Mouse (Mus musculus): ENCODE measurements around the gene Shpk.

Shpk gene

GRCm38 (mm10) chr11:73199879-73200278 lies 619 bp downstream of the Shpk start:
- DNase-seq (ENCODE audit: low spot score), result no peak

GRCm38 (mm10) chr11:73201021-73201420 lies 1.8 kb downstream of the Shpk start:
- DNase-seq (ENCODE audit: low spot score), result no peak

GRCm38 (mm10) chr11:73201597-73201996 lies 2.3 kb downstream of the Shpk start:
- DNase-seq (ENCODE audit: low spot score), result no peak

GRCm38 (mm10) chr11:73203895-73204294 lies 4.6 kb downstream of the Shpk start:
- DNase-seq (ENCODE audit: low spot score), result no peak

GRCm38 (mm10) chr11:73205194-73205593 lies 5.9 kb downstream of the Shpk start:
- DNase-seq (ENCODE audit: low spot score), result no peak

GRCm38 (mm10) chr11:73207621-73208020 lies 8.4 kb downstream of the Shpk start:
- no peak for DNase-seq (ENCODE audit: low spot score)

GRCm38 (mm10) chr11:73213956-73214355 lies 14.7 kb downstream of the Shpk start:
- DNase-seq (ENCODE audit: low spot score), result no peak

GRCm38 (mm10) chr11:73219671-73220070 lies 20.4 kb downstream of the Shpk start:
- DNase-seq (ENCODE audit: low spot score), result no peak

GRCm38 (mm10) chr11:73220651-73221050 lies 21.4 kb downstream of the Shpk start:
- DNase-seq (ENCODE audit: low spot score), result no peak

GRCm38 (mm10) chr11:73222846-73223245 lies 23.6 kb downstream of the Shpk start:
- no peak for DNase-seq (ENCODE audit: low spot score)

GRCm38 (mm10) chr11:73223966-73224365 lies 24.7 kb downstream of the Shpk start:
- no peak for DNase-seq (ENCODE audit: low spot score)

- no peak for DNase-seq (ENCODE audit: low spot score)
Observed at GRCm38 (mm10) chr11:73225856-73226255, 26.6 kb downstream of the Shpk start.

- DNase-seq (ENCODE audit: low spot score), result no peak
Observed at GRCm38 (mm10) chr11:73228881-73229280, 29.6 kb downstream of the Shpk start.

- no peak for DNase-seq (ENCODE audit: low spot score)
Observed at GRCm38 (mm10) chr11:73230081-73230480, 30.8 kb downstream of the Shpk start.

GRCm38 (mm10) chr11:73232513-73232912 lies 33.3 kb downstream of the Shpk start:
- no peak for DNase-seq (ENCODE audit: low spot score)

- no peak for DNase-seq (ENCODE audit: low spot score)
Observed at GRCm38 (mm10) chr11:73233992-73234391, 34.7 kb downstream of the Shpk start, which contains the start of gene Trpv1. Gene Trpv1 (plus strand): TSS chr11:73234292.

GRCm38 (mm10) chr11:73235990-73236701 lies 36.9 kb downstream of the Shpk start:
- DNase-seq (ENCODE audit: low spot score), result peak; percentile 12

GRCm38 (mm10) chr11:73236731-73237130 lies 37.5 kb downstream of the Shpk start:
- no peak for DNase-seq (ENCODE audit: low spot score)

GRCm38 (mm10) chr11:73242199-73242598 lies 42.9 kb downstream of the Shpk start:
- DNase-seq (ENCODE audit: low spot score), result no peak

GRCm38 (mm10) chr11:73242777-73243176 lies 43.5 kb downstream of the Shpk start:
- DNase-seq (ENCODE audit: low spot score), result no peak

- DNase-seq (ENCODE audit: low spot score), result no peak
Observed at GRCm38 (mm10) chr11:73257362-73257945, 58.2 kb downstream of the Shpk start.

GRCm38 (mm10) chr11:73258664-73259063 lies 59.4 kb downstream of the Shpk start:
- DNase-seq (ENCODE audit: low spot score), result no peak

- no peak for DNase-seq (ENCODE audit: low spot score)
Observed at GRCm38 (mm10) chr11:73260457-73260856, 61.2 kb downstream of the Shpk start.

- DNase-seq (ENCODE audit: low spot score), result no peak
Observed at GRCm38 (mm10) chr11:73261385-73261784, 62.1 kb downstream of the Shpk start.
